Mouse (Mus musculus) kidney, embryonic 16.5 days (tissue): Measurements from ENCODE around the gene Vmn1r75. TPM values are rescaled to one million over a fixed set of nuclear protein-coding genes. Genes with fewer than 3 reads are reported as not detected.

Source experiments
- ATAC-seq: fragments of 200-750 bp; cut with Nextera tagmentation; 2 replicates; pipeline ENCODE4 v1.8.0; 2017; ENCODE audit warnings: moderate TSS enrichment; ENCODE audit not compliant: low FRiP score, low TSS enrichment
- H3K27ac ChIP-seq: fragments of 300-500 bp; sonication (generic); 2 replicates; pipeline ENCODE4 v1.5.1; 2014; ENCODE audit warnings: low read length
- H3K27me3 ChIP-seq: fragments of 300-500 bp; sonication (generic); 2 replicates; pipeline ENCODE4 v1.6.1; 2014; ENCODE audit warnings: low read length, control low read depth, mixed read lengths; ENCODE audit not compliant: insufficient read depth
- H3K36me3 ChIP-seq: fragments of 300-500 bp; sonication (generic); 2 replicates; pipeline ENCODE4 v1.6.1; 2014; ENCODE audit warnings: low read length, control low read depth, mixed read lengths; ENCODE audit not compliant: insufficient read depth
- H3K4me1 ChIP-seq: fragments of 300-500 bp; sonication (generic); 2 replicates; pipeline ENCODE4 v1.6.1; 2014; ENCODE audit warnings: low read length, control low read depth, mixed read lengths; ENCODE audit not compliant: insufficient read depth
- H3K4me2 ChIP-seq: fragments of 300-500 bp; sonication (generic); replicated peaks from 2 replicates; pipeline ENCODE4 v1.6.1; 2014; ENCODE audit warnings: low read depth, low read length
- H3K4me3 ChIP-seq: fragments of 300-500 bp; sonication (generic); 2 replicates; pipeline ENCODE4 v1.5.1; 2014; ENCODE audit warnings: mild to moderate bottlenecking, low read length
- H3K9ac ChIP-seq: fragments of 300-500 bp; sonication (generic); replicated peaks from 2 replicates; pipeline ENCODE4 v1.6.1; 2014; ENCODE audit warnings: low read length
- H3K9me3 ChIP-seq: fragments of 300-500 bp; sonication (generic); 2 replicates; pipeline ENCODE4 v1.6.1; 2016; ENCODE audit warnings: low read length, control low read depth
- WGBS: fragments of 180-500 bp; shearing (Covaris S2); extraction: QIAGEN DNeasy Blood & Tissue Kit; methylation state at CpG from one replicate; pipeline ENCODE4 v1.1.7; 2014; 5-methylcytosine and 5-hydroxymethylcytosine counted together
- polyA plus RNA-seq: library from polyadenylated mRNA; unstranded; fragments of >200 nt; fragmentation: Nextera tagmentation; extraction: Ambion mirVana; gene quantifications from 2 replicates; pipeline ENCODE4 v1.2.1, GENCODE M21; 2015

The Vmn1r75 gene
- polyA plus RNA-seq: not detected in 2 replicates

- Histone ChIP-seq H3K4me2 (no peak within 1 kb of the TSS), H3K36me3 (no peaks in the 10 kb centered on the region), H3K4me1 (no peaks in the 10 kb centered on the region), H3K4me3 (no peak within 1 kb of the TSS), H3K9me3 (peaks cover 8% of the 10 kb centered on the region), H3K27ac (no peak within 1 kb of the TSS), H3K9ac (no peak within 1 kb of the TSS), H3K27me3 (no peaks in the 10 kb centered on the region)
- ATAC-seq: no peak
Measured at GRCm38 (mm10) chr7:11874330-11874729, at the start of gene Vmn1r75. Gene Vmn1r75, plus strand, starts transcription at chr7:11874630.

GRCm38 (mm10) chr7:11833680-11834079 is 40.8 kb upstream of the Vmn1r75 start, which contains the start of gene Vmn1r74:
Gene Vmn1r74, plus strand, starts transcription at chr7:11833980.
- Histone ChIP-seq H3K4me3 (no peak within 1 kb of the TSS), H3K36me3 (no peaks in the 10 kb centered on the region), H3K9ac (no peak within 1 kb of the TSS), H3K9me3 (peaks cover 11% of the 10 kb centered on the region; the same call in 1 of the 2 replicates), H3K4me1 (no peaks in the 10 kb centered on the region), H3K27ac (no peak within 1 kb of the TSS), H3K27me3 (no peaks in the 10 kb centered on the region), H3K4me2 (no peak within 1 kb of the TSS)
- ATAC-seq: no peak
- WGBS: 80% methylated on average over 2 of the region's 2 CpGs

Other genes with a start within 250 kb of the Vmn1r75 start
- gene Vmn1r72, start 194.5 kb upstream of the Vmn1r75 start, polyA plus RNA-seq: not detected in 2 replicates
- gene Vmn1r73, start 144.4 kb upstream of the Vmn1r75 start, polyA plus RNA-seq: not detected in 2 replicates
- gene Vmn1r74, start 40.6 kb upstream of the Vmn1r75 start, polyA plus RNA-seq: not detected in 2 replicates
- not detected in 2 replicates for gene Vmn1r76, start 63.6 kb downstream of the Vmn1r75 start, polyA plus RNA-seq
- not detected in 2 replicates for gene Vmn1r77, start 162.1 kb downstream of the Vmn1r75 start, polyA plus RNA-seq